Mouse (Mus musculus) small intestine, adult 2 months (tissue): ENCODE measurements around the gene Nfkb1. TPM values are rescaled to one million over a fixed set of nuclear protein-coding genes. Genes with fewer than 3 reads are reported as not detected.

Experiments used
- H3K27ac ChIP-seq: fragments of 200-500 bp; 2 replicates; pipeline ENCODE4 v1.5.1; 2012; ENCODE audit warnings: low read depth, low read length, control low read depth, inconsistent platforms; ENCODE audit not compliant: insufficient read depth
- H3K27me3 ChIP-seq: fragments of 200-500 bp; 2 replicates; pipeline ENCODE4 v1.6.1; 2012; ENCODE audit warnings: mild to moderate bottlenecking, moderate library complexity, low read length, inconsistent platforms; ENCODE audit not compliant: control insufficient read depth, insufficient read depth
- H3K36me3 ChIP-seq: fragments of 200-500 bp; 2 replicates; pipeline ENCODE4 v1.6.1; 2012; ENCODE audit warnings: mild to moderate bottlenecking, low read length, control low read depth, inconsistent platforms; ENCODE audit not compliant: control insufficient read depth, insufficient read depth
- H3K4me1 ChIP-seq: fragments of 200-500 bp; 2 replicates; pipeline ENCODE4 v1.6.1; 2012; ENCODE audit warnings: low read length, inconsistent platforms, mixed read lengths; ENCODE audit not compliant: control insufficient read depth, insufficient read depth, insufficient read length
- H3K4me3 ChIP-seq: fragments of 200-500 bp; 2 replicates; pipeline ENCODE4 v1.5.1; 2012; ENCODE audit warnings: low read depth, mild to moderate bottlenecking, control low read depth, inconsistent platforms, low read length, moderate library complexity
- CTCF ChIP-seq: fragments of 200-500 bp; IDR thresholded peaks from 2 replicates; pipeline ENCODE4 v1.5.1; 2012; ENCODE audit warnings: low read depth, mild to moderate bottlenecking, control low read depth, inconsistent platforms, low read length, moderate library complexity, mixed read lengths; ENCODE audit not compliant: insufficient replicate concordance, insufficient read length; ENCODE audit errors: extremely low read depth
- POLR2A ChIP-seq: fragments of 200-500 bp; IDR thresholded peaks from 2 replicates; pipeline ENCODE4 v1.6.1; 2012; ENCODE audit warnings: low read depth, mild to moderate bottlenecking, control low read depth, inconsistent platforms, low read length, moderate library complexity
- WGBS: fragments of 180-500 bp; shearing (Covaris S2); methylation state at CpG from one replicate; pipeline ENCODE4 v1.1.7; 2018; 5-methylcytosine and 5-hydroxymethylcytosine counted together
- polyA plus RNA-seq: library from polyadenylated mRNA; depleted of rRNA; stranded (reverse); fragments of >200 nt; gene quantifications from 2 replicates; pipeline ENCODE4 v1.2.3, GENCODE M21; 2012

Nfkb1 gene
- polyA plus RNA-seq, 1 experiment: 94.2 TPM

GRCm38 (mm10) chr3:135718323-135719178 is 27.2 kb upstream of the Nfkb1 start:
- H3K27ac ChIP-seq: no peak overlapping the region
- H3K36me3 ChIP-seq: no peaks in the 10 kb centered on the region
- H3K4me3 ChIP-seq: no peak overlapping the region
- TF ChIP-seq CTCF: no peak
- H3K4me1 ChIP-seq: peaks cover 8% of the 10 kb centered on the region; the same call in 1 of the 2 replicates
- WGBS: 19% methylated on average over 6 of the region's 6 CpGs
- no peaks in the 10 kb centered on the region for H3K27me3 ChIP-seq

- WGBS: 17% methylated on average over 4 of the region's 4 CpGs
- TF ChIP-seq CTCF (no peak), POLR2A (no peak)
- Histone ChIP-seq H3K27ac (no peak overlapping the region), H3K27me3 (no peaks in the 10 kb centered on the region), H3K36me3 (no peaks in the 10 kb centered on the region), H3K4me3 (no peak overlapping the region), H3K4me1 (peaks cover 2% of the 10 kb centered on the region; the same call in 1 of the 2 replicates)
Measured at GRCm38 (mm10) chr3:135713016-135713950, 21.9 kb upstream of the Nfkb1 start.

- no peak overlapping the region for H3K27ac ChIP-seq
- no peak for TF ChIP-seq CTCF
- TF ChIP-seq POLR2A: no peak
- H3K36me3 ChIP-seq: no peaks in the 10 kb centered on the region
- no peaks in the 10 kb centered on the region for H3K27me3 ChIP-seq
- H3K4me3 ChIP-seq: no peak overlapping the region
- H3K4me1 ChIP-seq: no peaks in the 10 kb centered on the region
- 90% methylated on average over 4 of the region's 4 CpGs for WGBS
Measured at GRCm38 (mm10) chr3:135711613-135712012, 20.3 kb upstream of the Nfkb1 start.

GRCm38 (mm10) chr3:135711040-135711570 is 19.8 kb upstream of the Nfkb1 start:
- H3K27me3 ChIP-seq: no peaks in the 10 kb centered on the region
- H3K36me3 ChIP-seq: no peaks in the 10 kb centered on the region
- WGBS: 85% methylated on average over 9 of the region's 9 CpGs
- TF ChIP-seq POLR2A: no peak
- TF ChIP-seq CTCF: no peak
- H3K4me3 ChIP-seq: no peak overlapping the region
- H3K4me1 ChIP-seq: no peaks in the 10 kb centered on the region
- H3K27ac ChIP-seq: no peak overlapping the region

- peaks cover 5% of the 10 kb centered on the region; the same call in 1 of the 2 replicates for H3K4me1 ChIP-seq
- TF ChIP-seq POLR2A (no peak), CTCF (no peak)
- H3K4me3 ChIP-seq: no peak overlapping the region
- no peaks in the 10 kb centered on the region for H3K27me3 ChIP-seq
- WGBS: 54% methylated on average over 2 of the region's 2 CpGs
- H3K36me3 ChIP-seq: no peaks in the 10 kb centered on the region
- no peak overlapping the region for H3K27ac ChIP-seq
Measured at GRCm38 (mm10) chr3:135703307-135703706, 12.0 kb upstream of the Nfkb1 start.

- TF ChIP-seq CTCF: no peak
- TF ChIP-seq POLR2A: no peak
- no peaks in the 10 kb centered on the region for H3K27me3 ChIP-seq
- 85% methylated on average over 5 of the region's 5 CpGs for WGBS
- no peak overlapping the region for H3K4me3 ChIP-seq
- peaks cover 5% of the 10 kb centered on the region; the same call in 1 of the 2 replicates for H3K4me1 ChIP-seq
- H3K27ac ChIP-seq: no peak overlapping the region
- no peaks in the 10 kb centered on the region for H3K36me3 ChIP-seq
Measured at GRCm38 (mm10) chr3:135702658-135703057, 11.3 kb upstream of the Nfkb1 start.

GRCm38 (mm10) chr3:135699523-135700264 is 8.3 kb upstream of the Nfkb1 start:
- no peaks in the 10 kb centered on the region for H3K27me3 ChIP-seq
- 60% methylated on average over 10 of the region's 10 CpGs for WGBS
- no peak overlapping the region for H3K4me3 ChIP-seq
- peaks cover 5% of the 10 kb centered on the region; the same call in 1 of the 2 replicates for H3K4me1 ChIP-seq
- H3K27ac ChIP-seq: no peak overlapping the region
- no peaks in the 10 kb centered on the region for H3K36me3 ChIP-seq
- TF ChIP-seq POLR2A (no peak), CTCF (no peak)
